Mouse (Mus musculus) thymus, postnatal 25 days (tissue): ENCODE results near the gene Gtf3c4.

ENCODE experiments used
- DNase-seq: peaks from one replicate; pipeline ENCODE4 v3.0.0; 2022

Gtf3c4 gene

DNA sequence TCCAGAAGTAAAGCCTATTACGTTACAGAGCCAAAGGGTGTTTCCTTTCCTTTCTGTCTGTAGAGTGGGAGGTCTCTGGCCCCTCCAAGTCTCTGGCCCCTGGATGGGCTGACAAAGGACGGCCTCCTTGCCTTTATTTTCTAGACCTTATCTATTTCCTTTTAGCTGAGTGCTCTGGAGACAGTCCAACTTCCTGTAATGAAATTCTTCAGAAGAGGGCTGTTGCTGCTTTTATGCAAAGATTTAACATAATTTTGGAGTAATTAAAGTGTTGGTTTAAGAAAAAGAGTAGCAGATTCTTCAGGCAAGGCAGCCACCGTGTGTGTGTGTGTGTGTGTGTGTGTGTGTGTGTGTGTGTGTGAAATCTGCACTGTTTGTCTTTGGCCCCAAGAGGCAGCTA is 41.8 kb downstream of the Gtf3c4 start:
- no peak for DNase-seq

DNA sequence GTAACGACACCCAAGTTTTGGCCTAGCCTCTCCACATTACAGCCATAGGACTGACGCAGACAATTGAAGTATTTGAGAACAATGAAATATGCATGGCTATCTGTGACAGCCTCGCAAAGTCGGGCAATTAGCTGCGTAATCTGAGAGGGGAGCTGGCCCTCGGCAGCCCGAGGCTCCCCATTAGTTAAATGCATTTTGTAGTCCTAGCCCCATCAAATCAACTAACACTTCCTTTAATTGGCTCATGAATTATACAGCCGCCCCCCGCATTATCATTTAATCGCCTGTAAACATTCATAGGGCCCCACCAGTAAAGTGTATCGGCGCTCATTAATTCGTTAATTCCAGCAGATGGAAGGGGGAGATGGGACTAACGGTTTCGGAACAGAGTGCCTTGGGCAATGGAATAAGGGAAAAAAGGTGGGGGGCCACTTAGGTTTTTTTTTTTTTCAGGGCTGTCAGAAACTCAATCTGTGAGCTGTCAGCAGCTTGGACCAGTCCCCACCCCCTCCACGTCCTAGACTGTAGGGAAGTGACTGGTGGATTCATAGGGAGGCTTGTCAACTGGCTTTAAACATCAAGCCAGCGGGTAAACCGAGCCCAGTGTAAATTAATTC is 42.6 kb downstream of the Gtf3c4 start:
- no peak for DNase-seq

DNA sequence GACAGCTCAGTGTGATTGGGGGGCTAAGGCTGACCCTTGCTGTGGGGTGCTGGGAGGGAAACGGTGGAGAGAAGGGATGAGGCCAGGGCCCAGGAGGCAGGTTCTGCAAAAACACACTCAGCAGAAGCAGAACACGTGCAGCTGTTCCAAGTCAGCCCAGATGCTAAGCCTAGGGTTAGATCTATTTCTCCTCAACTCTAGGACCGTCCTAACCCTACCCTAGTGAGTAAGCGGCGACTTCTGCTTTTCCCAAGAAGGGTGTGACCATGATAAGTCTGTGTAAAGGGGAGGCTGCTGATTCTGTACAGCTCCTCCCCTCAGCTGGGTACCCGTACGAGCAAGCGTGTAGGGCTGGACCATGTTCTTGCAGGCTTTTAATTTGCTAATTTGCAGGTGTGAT is 43.9 kb downstream of the Gtf3c4 start:
- no peak for DNase-seq

DNA sequence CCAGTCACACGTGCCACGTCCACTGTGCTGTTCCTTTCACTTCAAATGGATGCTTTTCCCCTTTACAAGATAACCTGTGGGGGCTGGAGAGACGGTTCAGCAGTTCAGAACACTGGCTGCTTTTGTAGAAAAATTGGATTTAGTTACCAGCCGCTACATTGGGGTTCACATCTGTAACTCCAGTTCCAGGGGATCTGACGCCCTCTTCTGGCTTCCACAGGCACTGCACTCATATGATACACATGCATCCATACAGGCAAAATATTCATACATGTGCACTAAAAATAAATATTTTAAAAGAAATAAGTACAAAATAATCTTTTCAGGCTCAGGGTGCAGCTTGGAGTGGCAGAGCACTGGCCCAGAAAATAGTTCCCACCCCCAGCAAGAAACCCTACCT is 45.5 kb downstream of the Gtf3c4 start:
- no peak for DNase-seq

DNA sequence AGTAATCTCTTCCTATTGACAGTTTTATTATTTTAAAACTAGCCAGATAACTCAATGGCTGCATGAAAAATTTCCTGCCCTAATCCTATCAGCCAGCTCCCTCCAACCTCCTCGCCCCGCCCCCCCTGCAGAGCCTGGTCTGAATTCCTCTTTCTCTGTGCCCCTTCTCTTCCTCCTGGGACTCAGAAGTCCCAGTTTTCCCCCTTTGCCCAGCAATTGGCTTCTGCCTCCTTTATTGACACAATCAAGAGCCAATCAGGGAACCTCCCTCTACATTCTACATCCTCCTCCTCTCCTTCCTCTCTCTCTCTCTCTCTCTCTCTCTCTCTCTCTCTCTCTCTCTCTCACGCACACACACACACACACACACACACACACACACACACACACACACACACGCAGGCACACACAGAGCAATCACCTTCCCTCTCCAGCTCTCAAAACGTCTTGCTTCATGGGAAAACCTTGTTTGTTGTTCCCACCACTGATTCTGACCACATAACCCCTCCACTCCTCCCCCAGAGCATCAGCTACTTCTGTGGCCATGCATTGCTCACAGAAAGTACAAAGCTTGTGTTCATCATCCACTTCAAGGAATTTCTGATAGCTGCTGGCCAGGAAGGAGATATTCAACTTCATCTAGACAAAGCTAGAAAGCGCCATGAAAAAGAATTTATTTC is 47.1 kb downstream of the Gtf3c4 start:
- no peak for DNase-seq

DNA sequence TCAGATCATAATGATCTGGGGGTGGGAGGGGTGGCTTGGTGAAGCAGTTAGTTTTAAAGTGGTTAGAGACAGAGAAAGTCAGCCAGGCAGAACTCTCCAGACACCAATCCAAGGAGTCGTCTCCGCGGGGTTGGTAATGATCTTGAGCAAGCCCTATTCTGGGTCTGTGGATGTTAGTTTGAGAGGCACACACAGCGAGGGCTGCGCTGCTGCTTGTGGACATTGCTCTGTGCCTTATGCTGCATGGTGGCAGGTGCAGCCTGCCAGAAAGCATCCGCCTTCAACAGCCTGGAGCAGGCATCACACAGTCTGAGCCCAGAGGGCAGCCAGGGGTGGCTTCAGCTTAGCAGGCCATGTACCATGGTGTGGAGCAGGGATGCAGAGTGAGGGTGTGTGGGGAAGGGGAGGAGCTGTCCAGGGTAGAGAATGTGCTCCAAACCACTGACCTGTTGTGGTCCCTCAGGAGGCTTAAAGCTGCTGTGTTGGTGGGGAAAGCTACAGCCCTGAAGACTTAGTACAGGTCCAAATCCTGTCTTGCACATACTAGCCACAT is 53.0 kb downstream of the Gtf3c4 start:
- no peak for DNase-seq

DNA sequence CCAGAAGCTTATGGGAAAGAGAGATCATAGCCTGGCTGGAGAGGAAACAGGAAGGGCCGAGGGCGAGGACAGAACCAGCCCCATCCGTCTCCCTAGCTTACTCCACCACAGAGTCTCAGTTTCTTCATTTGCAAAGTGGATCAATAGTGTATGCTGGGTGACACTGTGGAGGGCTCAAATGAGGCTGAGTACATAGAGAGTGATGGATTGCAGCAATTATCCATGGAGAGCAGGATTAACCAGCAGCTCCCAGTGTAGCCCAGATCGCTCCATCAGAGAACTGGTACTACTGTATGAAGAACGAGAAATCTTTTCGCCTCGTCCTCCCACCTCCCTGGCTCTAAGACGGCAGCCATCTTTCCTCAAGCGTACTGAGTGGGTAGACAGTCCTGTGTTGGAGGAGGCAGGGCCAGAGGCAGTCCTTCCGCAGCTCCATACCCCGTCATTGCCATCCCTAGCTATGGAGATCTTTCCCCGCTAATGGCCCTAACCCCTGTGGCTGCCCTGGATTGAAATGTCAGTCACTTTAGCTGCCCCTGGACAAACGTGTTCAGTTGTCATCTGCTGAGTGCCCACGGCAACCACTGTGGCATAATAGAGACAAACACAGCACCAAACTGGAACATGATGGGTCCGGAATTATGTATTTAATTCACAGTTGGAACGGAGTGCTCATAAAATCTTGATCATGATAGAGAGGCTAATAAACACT is 53.6 kb downstream of the Gtf3c4 start:
- DNase-seq: no peak

DNA sequence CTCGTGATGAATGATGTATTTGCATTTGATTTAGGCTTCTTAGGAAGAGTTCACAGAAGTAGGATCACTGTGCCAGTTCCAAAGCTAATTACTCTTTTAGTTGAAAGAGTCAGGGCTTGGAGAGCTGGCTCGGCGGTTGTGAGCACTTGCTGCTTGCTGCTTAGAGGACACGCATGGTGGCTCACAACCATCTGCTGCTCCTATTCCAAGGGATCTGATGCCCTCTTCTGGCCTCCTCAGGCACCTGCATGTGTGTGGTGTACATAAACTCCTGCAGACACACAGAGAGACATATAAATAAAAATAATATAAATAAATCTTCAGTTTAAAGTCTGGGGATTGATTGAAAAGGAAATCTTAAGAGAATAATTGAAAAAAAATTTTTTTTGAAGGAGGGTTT is 58.9 kb downstream of the Gtf3c4 start:
- DNase-seq: no peak

DNA sequence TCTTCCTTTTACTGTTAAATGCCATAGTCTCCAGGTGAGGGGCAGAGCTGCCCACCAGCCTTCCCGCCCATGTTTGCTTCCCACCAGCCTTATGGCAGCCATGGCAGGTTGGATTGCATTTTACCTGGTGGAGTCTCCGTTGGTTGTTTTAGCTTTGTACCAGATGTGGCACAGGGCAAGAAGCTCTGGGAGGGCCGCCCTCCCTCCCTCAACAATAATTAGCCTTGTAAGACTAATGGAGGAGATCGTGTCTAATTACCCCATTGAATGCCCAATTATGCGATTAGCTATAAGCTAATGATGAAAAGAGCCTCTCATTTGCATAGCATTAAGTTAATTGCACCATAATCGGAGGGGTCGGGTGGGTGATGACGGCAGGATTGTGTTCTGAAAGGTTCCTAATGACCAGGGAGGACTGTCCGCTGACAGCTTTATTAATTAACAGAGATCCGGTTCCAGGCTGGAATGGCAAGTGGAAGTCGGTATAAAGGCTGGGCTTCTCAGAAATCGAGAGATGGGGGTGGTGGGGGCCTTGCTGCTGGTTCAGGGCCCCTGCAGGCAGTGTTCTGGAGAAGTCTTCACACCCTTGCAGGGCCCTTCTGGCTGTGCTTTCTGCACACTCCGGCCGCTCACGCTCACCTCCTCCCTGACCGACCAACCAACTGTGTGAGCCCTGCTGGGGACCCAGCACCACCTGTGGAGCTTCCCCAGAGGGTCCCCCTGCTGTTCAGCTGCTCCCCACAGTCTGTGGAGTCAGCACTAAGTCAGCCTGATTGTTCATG is 60.0 kb downstream of the Gtf3c4 start:
- no peak for DNase-seq

DNA sequence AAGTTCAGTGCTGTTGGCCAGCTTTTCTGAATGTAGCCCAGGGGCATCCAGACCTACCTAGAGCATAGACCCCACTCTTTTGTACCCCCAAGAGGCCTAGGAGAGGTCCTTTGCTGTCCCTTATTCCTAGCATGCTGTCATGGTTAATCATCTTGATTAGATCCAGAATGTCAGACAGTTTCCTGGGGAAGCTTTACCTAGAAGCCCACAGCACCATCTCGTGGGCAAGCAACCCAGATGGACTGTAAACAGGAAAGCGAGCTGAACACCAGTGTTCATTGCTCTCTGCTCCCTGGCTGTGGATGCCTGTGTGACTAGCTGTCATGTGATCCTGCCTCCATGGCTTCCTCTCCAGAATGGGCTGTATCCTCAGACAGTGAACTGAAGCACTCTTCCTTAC is 63.4 kb downstream of the Gtf3c4 start:
- no peak for DNase-seq

DNA sequence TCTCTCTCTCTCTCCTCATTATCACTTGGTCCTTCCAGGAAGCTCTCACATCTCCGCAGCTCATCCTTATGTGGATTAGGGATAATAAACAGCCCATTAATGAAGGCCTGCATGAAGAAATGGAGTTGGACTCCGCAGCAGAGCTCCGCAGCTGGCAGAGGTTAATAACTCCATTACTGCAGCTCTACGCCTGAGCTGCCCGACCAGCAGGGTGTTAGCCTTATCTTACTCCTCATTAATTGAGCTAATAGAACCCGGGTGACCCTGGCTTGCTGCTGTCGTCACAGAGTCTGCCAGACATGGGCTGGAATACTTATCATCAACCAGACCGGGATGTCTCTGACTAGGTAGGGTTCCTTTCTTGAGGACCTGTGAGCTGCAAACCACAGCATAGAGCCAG is 66.1 kb downstream of the Gtf3c4 start:
- no peak for DNase-seq
